Mouse (Mus musculus) testis, adult 2 months (tissue): ENCODE data around the gene Rcl1. TPM values are rescaled to one million over a fixed set of nuclear protein-coding genes. Genes with fewer than 3 reads are reported as not detected.

Source experiments
- H3K27ac ChIP-seq: fragments of 200-500 bp; 2 replicates; pipeline ENCODE4 v1.5.1; 2012; ENCODE audit warnings: low read depth, low read length; ENCODE audit not compliant: control insufficient read depth, insufficient read depth
- H3K27me3 ChIP-seq: fragments of 200-500 bp; 2 replicates; pipeline ENCODE4 v1.6.1; 2012; ENCODE audit warnings: mild to moderate bottlenecking, low read length, moderate library complexity; ENCODE audit not compliant: control insufficient read depth, insufficient read depth
- H3K36me3 ChIP-seq: fragments of 200-500 bp; 2 replicates; pipeline ENCODE4 v1.6.1; 2012; ENCODE audit warnings: mild to moderate bottlenecking, low read length; ENCODE audit not compliant: control insufficient read depth, insufficient read depth
- H3K4me1 ChIP-seq: fragments of 200-500 bp; 2 replicates; pipeline ENCODE4 v1.6.1; 2012; ENCODE audit warnings: low read length; ENCODE audit not compliant: control insufficient read depth, insufficient read depth
- H3K4me3 ChIP-seq: fragments of 200-500 bp; 2 replicates; pipeline ENCODE4 v1.5.1; 2012; ENCODE audit warnings: low read depth, mild to moderate bottlenecking, low read length, moderate library complexity, mixed read lengths; ENCODE audit not compliant: control insufficient read depth
- CTCF ChIP-seq: fragments of 200-500 bp; IDR thresholded peaks from 2 replicates; pipeline ENCODE4 v1.5.1; 2012; ENCODE audit warnings: low read depth, mild to moderate bottlenecking, inconsistent platforms, low read length, moderate library complexity; ENCODE audit not compliant: control insufficient read depth, insufficient read depth, insufficient replicate concordance
- POLR2A ChIP-seq: fragments of 200-500 bp; IDR thresholded peaks from 2 replicates; pipeline ENCODE4 v1.6.1; 2012; ENCODE audit warnings: low read depth, mild to moderate bottlenecking, inconsistent platforms, low read length, moderate library complexity; ENCODE audit not compliant: control insufficient read depth
- polyA plus RNA-seq: library from polyadenylated mRNA; depleted of rRNA; stranded (reverse); fragments of >200 nt; gene quantifications from 2 replicates; pipeline ENCODE4 v1.2.3, GENCODE M21; 2012

The Rcl1 gene
- polyA plus RNA-seq, 1 experiment: 5.8 TPM

DNA sequence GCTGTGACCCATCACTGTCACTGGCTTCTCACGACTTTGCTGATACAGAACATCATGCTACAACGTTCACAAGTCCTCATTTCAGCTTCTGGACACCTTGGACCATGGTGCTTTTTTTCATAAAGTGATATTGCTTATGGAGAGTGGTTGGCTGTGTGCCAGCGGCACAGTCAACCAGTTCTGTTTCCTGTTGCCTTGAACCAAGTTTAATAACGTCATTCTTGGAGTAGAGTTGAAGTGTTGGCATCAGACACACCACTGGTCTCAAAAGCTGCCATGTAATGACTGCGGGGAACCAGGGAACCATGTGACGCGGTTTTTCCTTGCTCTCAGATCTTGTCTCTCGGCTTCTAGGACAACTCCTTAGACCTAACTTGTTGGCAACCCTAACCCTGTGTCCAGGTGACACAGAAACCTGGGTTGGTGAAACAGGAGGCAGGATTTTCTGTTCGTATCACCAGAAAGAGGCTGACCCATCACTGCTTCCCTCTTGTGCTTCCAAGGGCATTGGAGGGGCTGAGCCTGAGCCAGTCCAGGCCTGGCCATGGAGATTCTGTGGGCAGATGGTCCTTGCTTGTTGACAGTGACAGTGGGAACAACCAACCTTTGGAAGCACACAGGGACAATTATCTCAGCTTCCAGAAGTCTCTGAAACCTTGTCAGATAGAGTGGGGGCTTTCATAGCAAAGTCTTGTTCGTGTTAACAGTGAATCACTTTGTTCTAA is 37.5 kb downstream of the Rcl1 start:
- no peak overlapping the region for H3K27ac ChIP-seq
- no peak for TF ChIP-seq CTCF
- TF ChIP-seq POLR2A: no peak
- no peaks in the 10 kb centered on the region for H3K4me1 ChIP-seq
- H3K27me3 ChIP-seq: no peaks in the 10 kb centered on the region
- no peaks in the 10 kb centered on the region for H3K36me3 ChIP-seq
- no peak overlapping the region for H3K4me3 ChIP-seq

DNA sequence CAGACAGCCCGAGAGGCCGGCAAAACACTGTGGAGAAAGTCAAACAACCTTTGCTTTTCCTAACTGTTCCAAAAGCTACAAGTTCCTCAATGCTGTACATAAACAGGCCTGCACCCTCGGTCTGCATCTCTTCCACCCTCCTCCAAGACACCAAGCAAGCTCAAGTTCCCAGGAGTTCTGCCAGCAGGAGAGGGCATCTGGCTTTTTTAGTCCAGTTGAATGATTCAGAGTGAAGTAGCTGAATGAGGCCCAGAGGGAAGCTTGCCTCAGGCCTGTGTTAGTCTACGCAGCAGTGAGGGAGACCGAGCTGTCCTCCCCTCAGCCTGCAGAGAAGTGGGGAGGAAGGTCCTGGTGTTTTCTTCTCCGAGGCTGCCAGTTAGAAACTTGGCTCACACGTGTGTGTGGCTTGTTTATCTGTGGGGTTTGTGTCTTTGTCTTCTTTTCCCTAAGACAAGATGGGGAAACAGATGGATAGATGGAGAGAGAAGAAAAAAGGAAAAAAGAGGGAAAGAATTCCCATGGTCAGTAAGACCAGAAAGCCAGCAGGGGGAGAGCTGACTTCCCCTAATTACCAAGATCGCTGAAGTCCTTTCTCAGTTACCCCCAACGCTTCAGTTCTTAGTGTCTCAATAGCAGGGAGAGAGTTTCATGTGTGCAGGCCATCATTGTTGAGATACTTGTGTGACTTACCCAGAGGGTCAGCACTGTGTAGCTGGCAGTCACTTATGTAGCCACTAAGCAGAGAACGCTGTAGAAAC is 38.7 kb downstream of the Rcl1 start:
- H3K27me3 ChIP-seq: no peaks in the 10 kb centered on the region

DNA sequence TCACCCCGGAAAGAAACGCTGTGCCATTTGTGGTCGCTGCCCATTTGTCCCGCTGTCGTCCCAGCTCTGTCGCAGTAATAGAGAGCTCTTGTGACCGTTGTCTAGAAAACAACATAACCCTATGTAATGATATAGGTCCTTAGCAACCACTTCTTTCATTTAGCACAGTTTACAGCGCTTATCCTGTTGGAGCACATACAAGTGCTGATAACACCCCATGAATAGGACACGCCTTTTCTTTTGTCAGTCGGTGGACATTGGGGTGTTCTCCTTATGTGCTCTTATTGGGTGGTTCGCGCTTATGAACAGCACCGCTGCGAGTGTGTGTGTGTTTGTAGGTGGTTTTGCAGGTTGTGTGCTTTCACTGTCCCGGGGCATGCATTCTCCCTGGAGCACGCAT is 39.8 kb downstream of the Rcl1 start:
- TF ChIP-seq POLR2A (no peak), CTCF (no peak)
- no peak overlapping the region for H3K4me3 ChIP-seq
- no peaks in the 10 kb centered on the region for H3K36me3 ChIP-seq
- H3K4me1 ChIP-seq: no peaks in the 10 kb centered on the region
- H3K27ac ChIP-seq: no peak overlapping the region
- H3K27me3 ChIP-seq: no peaks in the 10 kb centered on the region

More for the DNA sequence above, 38.7 kb downstream of the Rcl1 start:
- no peak overlapping the region for H3K27ac ChIP-seq
- no peaks in the 10 kb centered on the region for H3K36me3 ChIP-seq
- no peak overlapping the region for H3K4me3 ChIP-seq
- TF ChIP-seq CTCF (no peak), POLR2A (no peak)
- H3K4me1 ChIP-seq: no peaks in the 10 kb centered on the region

DNA sequence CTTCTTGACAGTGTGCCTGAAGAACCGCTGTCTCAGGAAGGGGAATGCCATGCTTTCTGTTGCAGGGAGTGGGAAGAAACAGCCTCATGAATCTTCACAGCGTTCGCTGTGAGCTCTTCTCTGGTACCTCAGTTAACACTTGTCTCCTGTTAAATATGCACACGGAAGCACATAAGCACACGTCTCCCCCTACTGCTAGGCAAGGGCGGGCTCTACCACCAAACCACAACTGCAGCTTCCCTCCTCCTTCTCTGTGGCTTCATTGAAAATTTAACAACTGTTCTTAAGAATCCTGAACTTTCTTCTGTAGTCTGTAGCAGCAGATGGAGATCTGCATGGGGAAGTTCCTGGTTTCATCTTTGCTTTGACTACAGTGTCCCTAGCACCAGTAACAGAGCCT is 41.1 kb downstream of the Rcl1 start:
- Histone ChIP-seq H3K4me1 (no peaks in the 10 kb centered on the region), H3K27ac (no peak overlapping the region), H3K4me3 (no peak overlapping the region), H3K36me3 (no peaks in the 10 kb centered on the region), H3K27me3 (no peaks in the 10 kb centered on the region)
- TF ChIP-seq CTCF (no peak), POLR2A (no peak)

DNA sequence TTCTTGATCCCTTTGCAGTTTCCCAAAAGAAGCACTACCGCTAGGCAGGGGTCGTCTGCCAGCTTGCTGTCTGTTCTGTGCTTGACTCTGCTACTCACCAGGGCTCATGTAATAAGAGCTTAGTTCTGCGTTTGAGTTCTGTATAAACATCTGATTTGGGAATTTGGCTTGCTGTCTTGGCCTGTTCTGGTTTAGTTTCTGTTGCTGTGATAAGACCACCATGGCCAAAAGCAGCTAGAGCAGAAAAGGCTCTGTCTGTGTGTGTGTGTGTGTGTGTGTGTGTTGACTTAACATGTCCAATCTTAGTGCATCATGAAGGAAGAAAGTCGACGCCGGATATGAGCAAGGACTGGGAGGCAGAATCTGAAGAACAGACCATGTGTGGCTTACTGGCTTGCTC is 44.2 kb downstream of the Rcl1 start:
- Histone ChIP-seq H3K4me1 (peaks cover 7% of the 10 kb centered on the region), H3K4me3 (no peak overlapping the region), H3K36me3 (no peaks in the 10 kb centered on the region), H3K27ac (no peak overlapping the region), H3K27me3 (no peaks in the 10 kb centered on the region)
- TF ChIP-seq CTCF (no peak), POLR2A (no peak)

DNA sequence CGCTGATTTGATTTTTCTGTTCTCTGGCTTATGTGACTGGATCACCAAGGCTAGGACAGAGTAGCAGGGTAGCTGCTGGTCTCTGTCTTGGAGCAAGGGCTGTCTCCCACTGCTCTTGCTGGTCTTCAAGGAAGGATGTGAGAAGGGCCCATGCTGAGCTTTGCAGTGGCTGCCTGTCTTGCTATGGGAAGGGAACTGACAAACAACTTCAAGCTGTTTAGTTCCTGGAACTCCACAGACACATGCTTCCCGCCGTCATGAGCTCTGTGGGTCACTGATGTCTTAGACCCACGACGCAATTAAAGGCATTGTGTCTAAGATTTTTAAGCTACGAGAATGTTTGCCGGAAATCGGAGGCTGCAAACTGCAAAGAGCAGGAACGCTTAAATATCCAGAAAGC is 45.6 kb downstream of the Rcl1 start:
- Histone ChIP-seq H3K36me3 (no peaks in the 10 kb centered on the region), H3K4me1 (peaks cover 8% of the 10 kb centered on the region), H3K4me3 (no peak overlapping the region), H3K27me3 (no peaks in the 10 kb centered on the region), H3K27ac (no peak overlapping the region)
- TF ChIP-seq CTCF (no peak), POLR2A (no peak)

DNA sequence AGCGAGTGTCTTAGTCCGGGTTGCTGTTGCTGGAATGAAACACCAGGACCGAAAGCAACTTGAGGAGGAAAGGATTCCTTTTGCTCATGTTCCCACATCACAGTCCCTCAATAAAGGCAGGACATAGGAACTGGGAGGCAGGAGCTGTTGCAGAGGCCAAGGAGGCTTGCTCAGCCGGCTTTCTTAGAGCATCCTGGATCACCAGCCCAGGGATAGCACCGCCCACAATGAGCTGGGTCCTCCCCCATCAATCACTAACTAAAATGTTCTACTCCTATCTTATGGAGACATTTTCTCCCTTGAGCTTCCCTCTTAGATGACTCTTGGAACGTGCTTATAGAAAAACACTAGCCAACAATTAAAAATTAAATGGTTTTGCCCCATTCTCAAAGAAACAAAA is 48.4 kb downstream of the Rcl1 start:
- H3K27ac ChIP-seq: no peak overlapping the region
- no peak overlapping the region for H3K4me3 ChIP-seq
- peaks cover 8% of the 10 kb centered on the region for H3K4me1 ChIP-seq
- TF ChIP-seq POLR2A (no peak), CTCF (no peak)
- no peaks in the 10 kb centered on the region for H3K36me3 ChIP-seq
- no peaks in the 10 kb centered on the region for H3K27me3 ChIP-seq
